Mouse (Mus musculus) myocyte (in vitro differentiated cells): ENCODE results near the gene Wdr38.

Experiments
- CEBPB ChIP-seq: IDR thresholded peaks from 2 replicates; pipeline ENCODE4 v1.6.1; 2011; ENCODE audit warnings: mild to moderate bottlenecking, moderate library complexity; ENCODE audit not compliant: poor library complexity, insufficient read depth, severe bottlenecking
- E2F4 ChIP-seq: IDR thresholded peaks from one replicate; pipeline ENCODE4 v1.6.1; 2011; ENCODE audit warnings: mild to moderate bottlenecking, control low read depth, moderate library complexity; ENCODE audit not compliant: insufficient read depth
- MAX ChIP-seq: IDR thresholded peaks from one replicate; pipeline ENCODE4 v1.6.1; 2011; ENCODE audit warnings: low read depth, mild to moderate bottlenecking, control low read depth
- MYOD1 ChIP-seq, 3 experiments: IDR thresholded peaks; one replicate each; pipeline ENCODE4 v1.6.1; 2011; ENCODE audit warnings: control low read depth in 2 of 3, low read depth in 2 of 3, mild to moderate bottlenecking in 2 of 3, moderate library complexity in 1 of 3; ENCODE audit not compliant: insufficient read length in 2 of 3, control insufficient read depth in 1 of 3
- MYOG ChIP-seq, 3 experiments: IDR thresholded peaks; one replicate each; pipeline ENCODE4 v1.6.1; 2011; ENCODE audit warnings: control low read depth in 2 of 3, low read depth in 2 of 3, mild to moderate bottlenecking in 2 of 3; ENCODE audit not compliant: insufficient read length in 2 of 3, control insufficient read depth in 1 of 3, insufficient read depth in 1 of 3
- POLR2A ChIP-seq: IDR thresholded peaks from one replicate; pipeline ENCODE4 v1.6.1; 2011; ENCODE audit warnings: low read depth, mild to moderate bottlenecking, control low read depth, moderate library complexity; ENCODE audit not compliant: insufficient read length
- POLR2AphosphoS2 ChIP-seq: IDR thresholded peaks from one replicate; pipeline ENCODE4 v1.6.1; 2011; ENCODE audit warnings: low read depth, control low read depth; ENCODE audit not compliant: insufficient read length
- REST ChIP-seq: IDR thresholded peaks from one replicate; pipeline ENCODE4 v1.6.1; 2011; ENCODE audit warnings: mild to moderate bottlenecking, control low read depth, moderate library complexity; ENCODE audit not compliant: insufficient read depth, insufficient read length
- SRF ChIP-seq: IDR thresholded peaks from one replicate; pipeline ENCODE4 v1.6.1; 2011; ENCODE audit warnings: low read depth; ENCODE audit not compliant: control insufficient read depth, insufficient read length
- TCF12 ChIP-seq: IDR thresholded peaks from one replicate; pipeline ENCODE4 v1.6.1; 2011; ENCODE audit warnings: mild to moderate bottlenecking, control low read depth; ENCODE audit not compliant: poor library complexity, insufficient read depth, severe bottlenecking
- TCF3 ChIP-seq: IDR thresholded peaks from one replicate; pipeline ENCODE4 v1.6.1; 2011; ENCODE audit warnings: low read depth, control low read depth; ENCODE audit not compliant: insufficient read length
- USF1 ChIP-seq: IDR thresholded peaks from one replicate; pipeline ENCODE4 v1.6.1; 2011; ENCODE audit warnings: low read depth, mild to moderate bottlenecking, control low read depth, moderate library complexity

DNA sequence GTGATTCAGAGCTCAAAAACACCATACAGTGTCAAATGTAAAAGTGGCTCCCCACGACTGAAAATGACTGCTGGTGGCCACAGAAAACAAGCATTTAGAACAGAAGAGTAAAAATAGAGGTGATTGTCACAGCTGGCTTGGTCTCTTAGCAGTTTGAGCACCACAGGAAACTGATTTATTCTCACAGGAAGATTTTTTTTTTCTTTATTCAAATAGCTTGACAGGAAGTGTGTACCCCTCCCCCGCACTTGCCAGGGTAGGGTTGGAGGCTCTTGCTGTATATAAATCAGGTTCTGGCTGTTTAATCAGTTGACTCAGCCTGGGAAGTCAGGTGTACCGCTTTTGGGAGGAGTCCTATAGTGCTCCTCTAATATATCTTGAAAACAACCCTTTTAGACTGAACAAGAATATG lies 11.7 kb downstream of the Wdr38 start:
- TF ChIP-seq CEBPB (no peak), E2F4 (no peak), POLR2A (no peak), MAX (no peak), USF1 (no peak), POLR2AphosphoS2 (no peak), MYOG (IDR thresholded peaks at IDR 0.05; ENCODE audit: control insufficient read depth in 1 of 3, insufficient read depth in 1 of 3, insufficient read length in 2 of 3, low read depth in 2 of 3) (no peak), MYOD1 (IDR thresholded peaks at IDR 0.05; ENCODE audit: control insufficient read depth in 1 of 3, insufficient read length in 2 of 3, low read depth in 2 of 3) (no peak), SRF (no peak), TCF12 (no peak), TCF3 (no peak), REST (no peak)
